Mouse (Mus musculus): ENCODE results near the gene Bet1l.

GRCm38 (mm10) chr7:140894611-140895010 is 37.2 kb upstream of the Bet1l start:
- no peak for TF ChIP-seq CTCF (IDR thresholded peaks at IDR 0.05; ENCODE audit: low read depth)
- no peak for TF ChIP-seq EP300 (IDR thresholded peaks at IDR 0.05; ENCODE audit: low read depth)
